Mouse (Mus musculus) right cerebral cortex, postnatal 36 days (tissue): ENCODE results near the gene Tcl1b2.
"Not testable (repeated sequence)": the region's sequence is repeated elsewhere in the genome, so short reads cannot be mapped to it uniquely, and the experiment has no call there.

Source experiments
- DNase-seq, 2 experiments: peaks; one replicate each; pipeline ENCODE4 v3.0.0; 2022; ENCODE audit warnings: low spot score in 2 of 2, mixed read lengths in 1 of 2

The Tcl1b2 gene

GRCm38 (mm10) chr12:105173366-105173765 is 27.6 kb downstream of the Tcl1b2 start:
- no peak for DNase-seq

GRCm38 (mm10) chr12:105174318-105174717 is 28.5 kb downstream of the Tcl1b2 start:
- DNase-seq = peak in 1 of 2 experiments; percentile 6

DNA sequence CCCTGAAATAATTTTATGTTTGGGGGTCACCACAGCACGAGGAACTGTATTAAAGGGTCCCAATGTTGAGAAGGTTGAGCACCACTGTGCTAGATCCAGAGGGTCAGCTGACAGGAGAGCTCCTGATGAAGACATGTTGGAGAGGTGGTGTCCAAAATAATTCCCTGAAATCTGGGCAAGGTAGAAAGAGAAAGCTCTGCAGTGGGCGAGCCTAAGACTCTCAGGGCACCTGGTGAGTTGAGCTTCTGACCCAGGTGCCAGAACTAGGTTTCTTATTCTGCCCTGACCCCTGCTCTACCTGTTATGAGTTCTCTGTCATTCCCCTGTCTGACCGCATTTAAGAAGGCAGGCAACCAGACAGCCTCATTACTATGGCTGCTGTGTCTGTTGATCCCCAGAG is 30.2 kb downstream of the Tcl1b2 start, which contains the start of gene Tcl1b5:
Gene Tcl1b5 (plus strand): TSS at position 301 of the 400 bp plus-strand sequence.
- not testable (repeated sequence) for DNase-seq

DNA sequence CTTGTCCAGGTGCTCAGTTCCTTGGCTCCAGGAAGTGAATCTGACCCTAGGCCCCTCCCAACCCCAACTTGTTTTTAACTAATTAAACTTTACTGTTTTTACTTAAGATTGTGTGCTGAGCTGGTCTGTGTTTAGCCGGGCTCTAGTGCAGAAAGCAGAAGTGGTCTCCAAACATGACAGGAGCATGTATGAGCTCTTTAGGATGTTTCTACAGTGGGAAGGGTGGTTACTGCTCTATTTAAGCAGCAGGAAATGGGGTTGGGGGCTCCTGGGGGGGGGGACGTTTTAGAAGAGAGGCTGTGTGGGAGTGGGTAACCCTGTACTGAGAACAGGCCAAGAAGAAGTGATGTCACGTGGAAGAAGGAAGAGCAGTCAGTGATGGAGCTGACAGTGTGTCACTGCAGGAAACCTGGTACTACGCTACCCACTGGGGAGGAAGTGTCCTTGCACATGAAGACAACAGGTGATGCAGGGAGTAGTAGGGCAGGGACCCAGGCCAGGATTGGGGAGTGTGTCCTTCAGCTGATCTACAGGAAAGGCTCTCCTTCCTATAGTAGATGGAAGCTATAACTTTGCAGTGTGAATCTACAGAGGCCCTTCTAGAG is 35.3 kb downstream of the Tcl1b2 start:
- DNase-seq = not testable (repeated sequence)

GRCm38 (mm10) chr12:105188980-105189379 is 43.2 kb downstream of the Tcl1b2 start:
- not testable (repeated sequence) for DNase-seq

DNA sequence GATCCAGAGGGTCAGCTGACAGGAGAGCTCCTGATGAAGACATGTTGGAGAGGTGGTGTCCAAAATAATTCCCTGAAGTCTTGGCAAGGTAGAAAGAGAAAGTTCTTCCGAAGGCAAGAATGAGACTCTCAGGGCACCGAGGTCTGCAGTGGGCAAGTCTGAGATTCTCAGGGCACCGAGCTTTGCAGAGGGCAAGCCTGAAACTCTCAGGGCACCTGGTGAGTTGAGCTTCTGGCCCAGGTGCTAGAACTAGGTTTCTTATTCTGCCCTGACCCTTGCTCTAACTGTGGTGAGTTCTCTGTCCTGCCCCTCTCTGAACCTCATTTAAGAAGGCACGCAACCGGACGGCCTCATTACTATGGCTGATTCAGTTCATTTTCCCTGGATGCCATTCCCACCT is 44.9 kb downstream of the Tcl1b2 start, which contains the start of gene Tcl1b3:
Gene Tcl1b3 (plus strand): TSS at position 301 of the 400 bp plus-strand sequence.
- DNase-seq = not testable (repeated sequence)

DNA sequence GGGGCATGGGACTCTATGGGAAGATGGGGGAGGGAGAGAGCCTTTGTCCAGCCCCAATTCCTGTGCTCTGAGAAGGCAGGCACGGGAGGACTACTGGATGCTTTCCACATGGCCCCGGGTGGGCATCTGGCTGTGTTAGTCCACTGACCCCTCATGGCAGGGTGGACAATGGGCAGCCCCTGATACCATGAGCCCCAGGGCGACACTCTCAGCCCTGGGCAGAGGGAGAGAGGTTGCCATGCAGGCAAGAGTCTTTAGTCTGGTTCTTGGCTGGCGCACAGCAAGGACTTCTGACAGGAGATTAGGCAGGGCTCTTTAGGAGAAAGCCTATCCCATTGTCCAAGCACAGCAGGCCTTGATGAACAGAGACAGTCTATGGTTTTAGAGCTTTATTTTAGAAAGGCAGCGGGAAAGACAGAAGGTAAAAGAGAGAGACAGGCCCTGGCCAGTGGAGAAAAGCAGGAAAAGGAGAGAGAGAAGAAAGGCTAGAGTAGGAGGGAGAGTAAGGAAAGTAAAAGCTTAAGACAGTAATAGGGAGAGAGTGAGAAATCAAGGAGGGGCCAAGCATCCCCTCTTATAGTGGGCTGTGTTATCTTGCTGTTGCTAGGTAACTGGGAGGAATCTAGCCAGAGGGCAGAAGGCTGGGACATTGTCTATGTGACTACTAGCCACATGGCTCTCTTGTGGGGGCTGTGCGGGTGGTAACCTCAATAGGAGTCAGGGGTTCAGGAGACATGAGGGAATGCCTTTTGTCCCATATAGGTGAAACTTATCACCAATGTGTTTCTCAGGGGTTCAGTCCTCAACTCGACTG is 54.1 kb downstream of the Tcl1b2 start:
- not testable (repeated sequence) for DNase-seq

- not testable (repeated sequence) for DNase-seq
Measured at GRCm38 (mm10) chr12:105201657-105202056, 55.8 kb downstream of the Tcl1b2 start, which contains the start of gene Tcl1b4. Gene Tcl1b4 (plus strand): TSS chr12:105201957.
